Mouse (Mus musculus) hindbrain, postnatal 0 days (tissue): ENCODE measurements around the gene Nemp1. TPM values are rescaled to one million over a fixed set of nuclear protein-coding genes. Genes with fewer than 3 reads are reported as not detected.

Source experiments
- ATAC-seq: fragments of 200-750 bp; cut with Nextera tagmentation; 2 replicates; pipeline ENCODE4 v1.8.0; 2017; ENCODE audit warnings: mild to moderate bottlenecking, moderate TSS enrichment, moderate library complexity
- DNase-seq: peaks from one replicate; pipeline ENCODE4 v3.0.0-alpha.2; 2015; ENCODE audit warnings: low spot score
- H3K27ac ChIP-seq: fragments of 300-500 bp; sonication (generic); 2 replicates; pipeline ENCODE4 v1.5.1; 2014; ENCODE audit warnings: mild to moderate bottlenecking
- H3K27me3 ChIP-seq: fragments of 300-500 bp; sonication (generic); 2 replicates; pipeline ENCODE4 v1.6.1; 2014; ENCODE audit warnings: low read length, mixed read lengths; ENCODE audit not compliant: insufficient read depth
- H3K36me3 ChIP-seq: fragments of 300-500 bp; sonication (generic); 2 replicates; pipeline ENCODE4 v1.6.1; 2014; ENCODE audit warnings: low read length, mixed read lengths; ENCODE audit not compliant: insufficient read depth
- H3K4me1 ChIP-seq: fragments of 300-500 bp; sonication (generic); 2 replicates; pipeline ENCODE4 v1.6.1; 2014; ENCODE audit warnings: antibody characterized with exemption, low read length, mixed read lengths; ENCODE audit not compliant: insufficient read depth
- H3K4me2 ChIP-seq: fragments of 300-500 bp; sonication (generic); 2 replicates; pipeline ENCODE4 v1.6.1; 2014; ENCODE audit warnings: low read depth, mild to moderate bottlenecking, low read length, moderate library complexity, mixed read lengths
- H3K4me3 ChIP-seq: fragments of 300-500 bp; sonication (generic); 2 replicates; pipeline ENCODE4 v1.5.1; 2014; ENCODE audit warnings: low read length
- H3K9ac ChIP-seq: fragments of 300-500 bp; sonication (generic); replicated peaks from 2 replicates; pipeline ENCODE4 v1.6.1; 2014; ENCODE audit warnings: mild to moderate bottlenecking, low read length, moderate library complexity, mixed read lengths
- H3K9me3 ChIP-seq: fragments of 300-500 bp; sonication (generic); 2 replicates; pipeline ENCODE4 v1.6.1; 2016; ENCODE audit warnings: low read length, mixed read lengths
- CTCF ChIP-seq: IDR thresholded peaks from 2 replicates; pipeline ENCODE4 v1.5.1; 2016; ENCODE audit warnings: antibody characterized with exemption, control low read depth, low read depth
- WGBS: fragments of 180-500 bp; shearing (Covaris S2); extraction: QIAGEN DNeasy Blood & Tissue Kit; methylation state at CpG from one replicate; pipeline ENCODE4 v1.1.7; 2014; 5-methylcytosine and 5-hydroxymethylcytosine counted together
- polyA plus RNA-seq: library from polyadenylated mRNA; unstranded; fragments of >200 nt; fragmentation: Nextera tagmentation; extraction: Ambion mirVana; gene quantifications from 2 replicates; pipeline ENCODE4 v1.2.1, GENCODE M21; 2015
- total RNA-seq: library from RNA; depleted of rRNA; stranded (reverse); fragments of >200 nt; gene quantifications from 2 replicates; pipeline ENCODE4 v1.2.3, GENCODE M21; 2014; rRNA removed

Gene Nemp1
- total and polyA plus RNA-seq, 2 experiments from 2014 or later = 2.2 to 4.1 TPM

DNA sequence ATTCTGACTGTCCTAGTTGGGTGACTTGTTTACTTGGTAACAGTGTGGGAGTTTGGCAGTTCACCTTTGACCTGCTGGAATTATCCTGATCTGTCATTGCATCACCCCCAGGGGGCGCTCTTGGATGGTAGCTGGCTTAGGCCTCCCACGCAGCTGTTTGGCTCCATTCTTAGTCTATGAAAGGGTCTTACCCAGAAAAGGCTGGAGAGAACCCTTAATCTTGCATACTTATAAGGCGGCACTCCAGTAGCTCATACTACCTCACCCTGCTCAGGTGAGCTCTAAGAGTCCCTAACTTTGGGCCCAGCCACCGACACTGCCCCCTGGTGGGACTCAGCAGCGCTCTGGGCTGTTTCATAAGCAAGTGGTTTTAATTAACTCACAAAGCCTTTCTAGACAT is 78.0 kb downstream of the Nemp1 start:
- ATAC-seq = no peak
- 0 out of 2 replicates have a peak, but pooled peaks cover 6% of the 10 kb centered on the region for H3K4me1 ChIP-seq
- peaks cover 39% of the 10 kb centered on the region for H3K36me3 ChIP-seq
- DNase-seq = peak; percentile 68
- TF ChIP-seq CTCF = peak; percentile 68
- no peaks in the 10 kb centered on the region for H3K9me3 ChIP-seq
- H3K27ac ChIP-seq = no peak overlapping the region
- H3K9ac ChIP-seq = no peak overlapping the region
- H3K4me2 ChIP-seq = no peak overlapping the region
- no peak overlapping the region for H3K4me3 ChIP-seq
- H3K27me3 ChIP-seq = no peaks in the 10 kb centered on the region
- 68% methylated on average over 5 of the region's 5 CpGs for WGBS

DNA sequence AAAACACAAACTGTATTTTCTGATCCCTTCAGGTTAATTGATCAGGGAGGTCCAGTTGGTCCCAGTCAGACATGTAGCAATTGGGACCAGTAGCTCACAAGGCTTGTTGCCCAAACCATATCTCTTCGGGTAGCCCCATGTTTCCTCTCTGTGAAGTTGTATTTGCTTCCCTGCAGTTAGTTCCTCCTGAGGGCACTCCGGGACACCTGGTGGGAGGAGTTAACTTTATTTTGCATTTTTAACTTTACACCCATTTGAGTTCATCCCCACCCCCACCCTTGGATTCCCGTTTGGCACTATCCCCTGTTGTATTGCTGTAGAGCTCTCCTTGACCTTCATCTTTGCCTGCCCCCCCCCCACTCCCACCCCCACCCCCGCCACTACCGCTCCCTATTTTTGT is 79.2 kb downstream of the Nemp1 start:
- H3K4me1 ChIP-seq = no peaks in the 10 kb centered on the region
- H3K36me3 ChIP-seq = peaks cover 39% of the 10 kb centered on the region
- no peaks in the 10 kb centered on the region for H3K27me3 ChIP-seq
- DNase-seq = no peak
- H3K9me3 ChIP-seq = no peaks in the 10 kb centered on the region
- TF ChIP-seq CTCF = no peak
- H3K4me2 ChIP-seq = no peak overlapping the region
- no peak overlapping the region for H3K9ac ChIP-seq
- no peak for ATAC-seq
- 81% methylated on average over 5 of the region's 5 CpGs for WGBS
- no peak overlapping the region for H3K27ac ChIP-seq
- no peak overlapping the region for H3K4me3 ChIP-seq

DNA sequence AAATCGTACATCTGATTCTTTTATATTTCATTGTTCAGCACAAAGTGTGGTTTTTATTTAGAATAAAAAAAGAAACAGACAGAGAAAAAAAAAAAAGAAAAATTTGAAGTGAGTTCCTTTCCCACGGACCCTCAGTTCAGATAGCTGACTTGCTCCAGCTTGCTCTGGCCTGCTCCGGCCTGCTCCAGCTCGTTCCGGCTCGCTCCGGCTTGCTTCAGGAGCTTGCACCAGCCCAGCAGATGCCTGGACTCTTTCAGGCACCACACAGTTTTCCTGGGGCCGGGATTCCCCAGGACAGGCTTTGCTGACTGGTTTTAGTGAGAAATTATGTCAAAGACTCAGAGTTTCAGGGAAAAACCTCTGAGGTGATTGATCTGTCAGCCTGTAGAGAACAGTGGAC is 80.6 kb downstream of the Nemp1 start:
- peaks cover 31% of the 10 kb centered on the region for H3K36me3 ChIP-seq
- H3K4me3 ChIP-seq = no peak overlapping the region
- WGBS = 96% methylated on average over 8 of the region's 8 CpGs
- no peaks in the 10 kb centered on the region for H3K27me3 ChIP-seq
- no peaks in the 10 kb centered on the region for H3K9me3 ChIP-seq
- no peak overlapping the region for H3K27ac ChIP-seq
- no peak for DNase-seq
- H3K9ac ChIP-seq = no peak overlapping the region
- H3K4me2 ChIP-seq = no peak overlapping the region
- TF ChIP-seq CTCF = no peak
- no peaks in the 10 kb centered on the region for H3K4me1 ChIP-seq
- no peak for ATAC-seq

DNA sequence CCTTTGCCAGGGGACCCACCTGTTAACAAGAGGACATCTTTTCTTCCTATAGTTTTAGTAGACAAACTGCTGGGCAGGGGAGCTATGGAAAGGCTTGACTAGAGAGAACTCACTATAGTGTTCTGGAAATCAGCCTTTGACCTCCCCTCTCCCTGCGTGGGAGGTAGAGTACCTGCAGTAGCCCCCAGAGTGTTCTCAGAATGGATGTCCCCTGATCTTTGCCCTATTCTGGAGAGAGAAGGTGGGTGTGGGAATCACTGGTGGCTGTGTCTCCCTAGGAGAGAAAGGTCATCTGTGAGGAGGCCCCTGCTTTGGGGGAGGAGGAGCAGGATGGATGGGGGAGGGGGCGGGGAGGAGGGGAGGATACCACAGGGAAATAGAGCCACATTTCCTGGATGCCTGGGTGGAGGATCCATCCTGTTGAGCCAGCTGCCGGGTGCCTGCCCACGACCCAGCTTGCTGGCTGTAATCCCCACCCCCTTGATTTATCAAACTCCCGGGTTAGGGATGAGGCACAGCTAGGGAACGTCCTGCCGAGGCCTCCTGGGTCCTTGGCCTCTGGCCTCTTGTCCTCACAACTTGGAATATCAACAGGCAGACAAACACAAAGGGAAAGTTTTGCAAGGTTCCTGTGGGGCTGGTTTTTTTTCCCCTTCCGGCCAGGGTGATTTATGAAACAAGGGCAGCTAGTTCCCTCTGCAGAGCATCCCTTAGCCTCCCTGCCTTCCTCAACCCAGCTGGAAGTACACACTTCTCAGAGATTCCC is 82.3 kb downstream of the Nemp1 start:
- 12% methylated on average over 8 of the region's 8 CpGs for WGBS
- H3K36me3 ChIP-seq = peaks cover 13% of the 10 kb centered on the region

DNA sequence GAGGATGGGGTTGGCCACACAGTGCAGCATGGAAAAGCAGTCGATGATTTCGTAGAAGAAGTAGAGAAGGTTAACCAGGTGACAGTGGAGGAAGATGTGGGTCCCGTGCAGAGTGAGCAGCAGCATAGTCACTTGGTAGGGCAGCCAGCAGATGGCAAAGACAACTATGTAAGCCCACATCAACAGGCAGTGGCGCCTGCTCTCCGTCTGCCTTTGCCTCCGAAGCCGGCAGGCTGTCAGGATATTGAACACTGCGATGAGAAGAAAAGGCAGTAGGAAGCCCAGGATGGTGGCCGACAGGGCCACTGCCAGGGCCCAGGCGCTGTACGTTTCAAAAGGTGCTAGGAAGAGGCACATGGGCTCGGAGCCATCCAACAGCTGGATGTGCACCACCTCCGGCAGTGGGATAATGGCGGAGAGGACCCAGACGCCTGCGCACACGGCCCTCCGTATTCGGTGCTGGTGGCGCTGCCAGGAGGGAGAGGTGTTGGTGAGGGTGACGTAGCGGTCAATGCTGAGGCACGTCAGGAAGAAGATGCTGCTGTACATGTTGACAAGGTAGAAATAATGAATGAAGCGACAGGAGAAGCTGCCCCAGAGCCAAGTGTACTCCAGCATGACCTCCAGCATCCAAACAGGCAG is 83.6 kb downstream of the Nemp1 start:
- TF ChIP-seq CTCF = no peak; the same call in 1 of the 2 replicates
- peak; percentile 62 for ATAC-seq
- Histone ChIP-seq H3K36me3 (peaks cover 8% of the 10 kb centered on the region), H3K4me2 (peak overlapping the region; percentile 41), H3K27ac (no peak overlapping the region; the same call in 1 of the 2 replicates), H3K4me3 (peak overlapping the region; percentile 15), H3K4me1 (no peaks in the 10 kb centered on the region), H3K9ac (no peak overlapping the region; the same call in 1 of the 2 replicates), H3K27me3 (no peaks in the 10 kb centered on the region), H3K9me3 (no peaks in the 10 kb centered on the region)
- peak; percentile 15 for DNase-seq
- 48% methylated on average over 24 of the region's 24 CpGs for WGBS

More for the DNA sequence above, 82.3 kb downstream of the Nemp1 start:
- no peak overlapping the region for H3K4me3 ChIP-seq
- no peaks in the 10 kb centered on the region for H3K27me3 ChIP-seq
- H3K4me1 ChIP-seq = no peaks in the 10 kb centered on the region
- DNase-seq = no peak
- no peaks in the 10 kb centered on the region for H3K9me3 ChIP-seq
- peak overlapping the region; percentile 41 for H3K4me2 ChIP-seq
- H3K9ac ChIP-seq = no peak overlapping the region
- TF ChIP-seq CTCF = no peak
- ATAC-seq = no peak
- no peak overlapping the region for H3K27ac ChIP-seq

Other genes with a start within 250 kb of the Nemp1 start
- gene Stac3, start 165.2 kb upstream of the Nemp1 start, total RNA-seq = 0.68 and 3.7 TPM in 2 replicates
- 1.4 and 1.7 TPM in 2 replicates for gene Stac3, start 165.2 kb upstream of the Nemp1 start, polyA plus RNA-seq
- 11.0 and 21.9 TPM in 2 replicates for gene Ndufa4l2, start 151.9 kb upstream of the Nemp1 start, total RNA-seq
- gene Ndufa4l2, start 151.9 kb upstream of the Nemp1 start, polyA plus RNA-seq = 16.7 and 17.4 TPM in 2 replicates
- gene Shmt2, start 144.5 kb upstream of the Nemp1 start, total RNA-seq = 66.1 and 91.1 TPM in 2 replicates
- 49.7 and 49.9 TPM in 2 replicates for gene Shmt2, start 144.5 kb upstream of the Nemp1 start, polyA plus RNA-seq
- gene Nxph4, start 132.3 kb upstream of the Nemp1 start, total RNA-seq = 26.0 and 33.5 TPM in 2 replicates
- 134 and 146 TPM in 2 replicates for gene Nxph4, start 132.3 kb upstream of the Nemp1 start, polyA plus RNA-seq
- 245 TPM in 2 replicates for gene Lrp1, start 45.8 kb upstream of the Nemp1 start, total RNA-seq
- gene Lrp1, start 45.8 kb upstream of the Nemp1 start, polyA plus RNA-seq = 73.7 and 75.5 TPM in 2 replicates
- 5.3 and 9.5 TPM in 2 replicates for gene Stat6, start 23.9 kb upstream of the Nemp1 start, total RNA-seq
- gene Stat6, start 23.9 kb upstream of the Nemp1 start, polyA plus RNA-seq = 4.7 and 5.3 TPM in 2 replicates
- gene Nab2, start 1.7 kb downstream of the Nemp1 start, total RNA-seq = 3.5 and 4.1 TPM in 2 replicates
- gene Nab2, start 1.7 kb downstream of the Nemp1 start, polyA plus RNA-seq = 1.1 and 1.6 TPM in 2 replicates
- gene Myo1a, start 38.3 kb downstream of the Nemp1 start, total RNA-seq = 0.21 and 0.36 TPM in 2 replicates
- gene Myo1a, start 38.3 kb downstream of the Nemp1 start, polyA plus RNA-seq = 0.50 and 0.53 TPM in 2 replicates
- gene Tac2, start 57.6 kb downstream of the Nemp1 start, total RNA-seq = 2.3 and 5.4 TPM in 2 replicates
- gene Tac2, start 57.6 kb downstream of the Nemp1 start, polyA plus RNA-seq = 5.6 and 6.7 TPM in 2 replicates
- gene Zbtb39, start 72.6 kb downstream of the Nemp1 start, total RNA-seq = 9.9 and 11.5 TPM in 2 replicates
- gene Zbtb39, start 72.6 kb downstream of the Nemp1 start, polyA plus RNA-seq = 2.4 and 2.5 TPM in 2 replicates
- 1.9 and 2.9 TPM in 2 replicates for gene Gpr182, start 84.8 kb downstream of the Nemp1 start, total RNA-seq
- gene Gpr182, start 84.8 kb downstream of the Nemp1 start, polyA plus RNA-seq = 2.3 TPM in 2 replicates
- 0.14 TPM in 1 of 2 replicates, not detected in the other for gene Rdh1, start 92.8 kb downstream of the Nemp1 start, total RNA-seq
- gene Rdh1, start 92.8 kb downstream of the Nemp1 start, polyA plus RNA-seq = not detected in 2 replicates
- gene Rdh16f1, start 92.9 kb downstream of the Nemp1 start, total RNA-seq = not detected in 2 replicates
- gene Rdh16f1, start 92.9 kb downstream of the Nemp1 start, polyA plus RNA-seq = 0.50 and 0.54 TPM in 2 replicates
- gene Rdh9, start 109.5 kb downstream of the Nemp1 start, total RNA-seq = 0.37 and 0.50 TPM in 2 replicates
- gene Rdh9, start 109.5 kb downstream of the Nemp1 start, polyA plus RNA-seq = 0.09 and 0.16 TPM in 2 replicates
- gene Rdh16, start 134.3 kb downstream of the Nemp1 start, total RNA-seq = 0.37 TPM in 1 of 2 replicates, not detected in the other
- 0.06 TPM in 1 of 2 replicates, not detected in the other for gene Rdh16, start 134.3 kb downstream of the Nemp1 start, polyA plus RNA-seq
- gene Rdh19, start 183.0 kb downstream of the Nemp1 start, total RNA-seq = not detected in 2 replicates
- gene Rdh19, start 183.0 kb downstream of the Nemp1 start, polyA plus RNA-seq = not detected in 2 replicates
- not detected in 2 replicates for gene Rdh16f2, start 199.6 kb downstream of the Nemp1 start, total RNA-seq
- gene Rdh16f2, start 199.6 kb downstream of the Nemp1 start, polyA plus RNA-seq = not detected in 2 replicates
- gene Rdh7, start 221.9 kb downstream of the Nemp1 start, total RNA-seq = not detected in 2 replicates
- gene Rdh7, start 221.9 kb downstream of the Nemp1 start, polyA plus RNA-seq = not detected in 2 replicates
- gene Sdr9c7, start 231.6 kb downstream of the Nemp1 start, total RNA-seq = not detected in 2 replicates
- not detected in 2 replicates for gene Sdr9c7, start 231.6 kb downstream of the Nemp1 start, polyA plus RNA-seq